Mouse (Mus musculus) kidney, postnatal 36 days (tissue): ENCODE data around the gene Olfr764-ps1.
"Not testable (repeated sequence)": the region's sequence is repeated elsewhere in the genome, so short reads cannot be mapped to it uniquely, and the experiment has no call there.

ENCODE experiments used
- DNase-seq, 2 experiments: peaks; one replicate each; pipeline ENCODE4 v3.0.0; 2021 to 2022; ENCODE audit warnings: mixed read lengths in 2 of 2

Olfr764-ps1 gene

GRCm38 (mm10) chr10:129039796-129040195, at the start of gene Olfr764-ps1:
Gene Olfr764-ps1, minus strand, starts transcription at chr10:129039896.
- DNase-seq = no peak

- not testable (repeated sequence) for DNase-seq
Observed at GRCm38 (mm10) chr10:129082810-129083209, 43.1 kb upstream of the Olfr764-ps1 start, which contains the start of gene Olfr767. Gene Olfr767, minus strand, starts transcription at chr10:129082910.

GRCm38 (mm10) chr10:129068877-129069276, 29.2 kb upstream of the Olfr764-ps1 start, which contains the start of gene Olfr766-ps1:
Gene Olfr766-ps1, minus strand, starts transcription at chr10:129068977.
- no peak for DNase-seq

GRCm38 (mm10) chr10:129049898-129050297, 10.2 kb upstream of the Olfr764-ps1 start, which contains the start of gene Olfr765:
Gene Olfr765, minus strand, starts transcription at chr10:129049998.
- DNase-seq = not testable (repeated sequence)

GRCm38 (mm10) chr10:129028343-129028742, 11.4 kb downstream of the Olfr764-ps1 start:
- no peak for DNase-seq

- peak; percentile 20 to 73 for DNase-seq
Observed at GRCm38 (mm10) chr10:129026018-129026662, 13.6 kb downstream of the Olfr764-ps1 start.

GRCm38 (mm10) chr10:129023319-129023718, 16.4 kb downstream of the Olfr764-ps1 start:
- DNase-seq = no peak

- peak in 1 of 2 experiments; percentile 9 for DNase-seq
Observed at GRCm38 (mm10) chr10:129014477-129014876, 25.2 kb downstream of the Olfr764-ps1 start.

GRCm38 (mm10) chr10:129011511-129011910, 28.2 kb downstream of the Olfr764-ps1 start:
- DNase-seq = not testable (repeated sequence)

GRCm38 (mm10) chr10:129010288-129010841, 29.3 kb downstream of the Olfr764-ps1 start, which contains the start of gene Olfr763:
Gene Olfr763, plus strand, starts transcription at chr10:129010791.
- no peak for DNase-seq

GRCm38 (mm10) chr10:129004032-129004920, 35.4 kb downstream of the Olfr764-ps1 start:
- DNase-seq = no peak

- DNase-seq = no peak
Observed at GRCm38 (mm10) chr10:128996523-128997040, 43.1 kb downstream of the Olfr764-ps1 start.

GRCm38 (mm10) chr10:128995796-128996195, 43.9 kb downstream of the Olfr764-ps1 start:
- DNase-seq = no peak

GRCm38 (mm10) chr10:128990994-128991393, 48.7 kb downstream of the Olfr764-ps1 start:
- no peak for DNase-seq

GRCm38 (mm10) chr10:128990129-128990850, 49.4 kb downstream of the Olfr764-ps1 start:
- DNase-seq = not testable (repeated sequence)

- DNase-seq = not testable (repeated sequence)
Observed at GRCm38 (mm10) chr10:128989131-128989530, 50.6 kb downstream of the Olfr764-ps1 start, which contains the start of gene Olfr9. Gene Olfr9, plus strand, starts transcription at chr10:128989431.
